Mouse (Mus musculus) CH12.LX (cell line): ENCODE results near the gene Tln2. TPM values are rescaled to one million over a fixed set of nuclear protein-coding genes. Genes with fewer than 3 reads are reported as not detected.

ENCODE experiments used
- DNase-seq: peaks from one replicate; pipeline ENCODE4 v3.0.0-alpha.2; 2013; ENCODE audit errors: extremely low read depth
- H3K27ac ChIP-seq: 2 replicates; pipeline ENCODE4 v1.5.1; 2012; ENCODE audit warnings: low read depth, mild to moderate bottlenecking, control low read depth, moderate library complexity; ENCODE audit not compliant: insufficient read depth
- H3K27me3 ChIP-seq: replicated peaks from 2 replicates; pipeline ENCODE3; 2012; ENCODE audit warnings: inconsistent platforms
- H3K36me3 ChIP-seq, 2 experiments: replicated peaks in 1 of 2; 2 replicates each; pipeline versions ENCODE3 to v1.6.1; 2012; ENCODE audit warnings: inconsistent platforms in 1 of 2, low read length in 1 of 2, mild to moderate bottlenecking in 1 of 2, mixed read lengths in 1 of 2, moderate library complexity in 1 of 2; ENCODE audit not compliant: control insufficient read depth in 1 of 2, insufficient read depth in 1 of 2
- H3K4me1 ChIP-seq, 2 experiments: 2 replicates each; pipeline ENCODE4 v1.6.1; 2012; ENCODE audit warnings: inconsistent platforms in 1 of 2, moderate library complexity in 1 of 2; ENCODE audit not compliant: insufficient read depth in 2 of 2, control insufficient read depth in 1 of 2
- H3K4me2 ChIP-seq: 2 replicates; pipeline ENCODE4 v1.6.1; 2012; ENCODE audit warnings: low read depth, mild to moderate bottlenecking, control low read depth; ENCODE audit not compliant: poor library complexity, insufficient read depth, severe bottlenecking
- H3K4me3 ChIP-seq, 3 experiments: fragments of 150-350 bp in 1 of 3; sonication (generic) in 1 of 3; replicated peaks in 1 of 3; 2 replicates each; pipeline versions ENCODE3 to v1.5.1; 2011 to 2012; ENCODE audit warnings: low read depth in 2 of 3, low read length in 2 of 3, mild to moderate bottlenecking in 2 of 3, moderate library complexity in 2 of 3, control low read depth in 1 of 3, improper control_type of control experiment in 1 of 3, inconsistent platforms in 1 of 3, mixed read lengths in 1 of 3; ENCODE audit not compliant: poor library complexity in 1 of 3
- H3K79me2 ChIP-seq: replicated peaks from 2 replicates; pipeline ENCODE4 v1.6.1; 2012; ENCODE audit warnings: mild to moderate bottlenecking, moderate library complexity; ENCODE audit not compliant: control insufficient read depth, poor library complexity, insufficient read depth, severe bottlenecking; ENCODE audit errors: extremely low read depth
- H3K9ac ChIP-seq: 2 replicates; pipeline ENCODE4 v1.6.1; 2012; ENCODE audit warnings: low read depth, mild to moderate bottlenecking, control low read depth, moderate library complexity; ENCODE audit not compliant: insufficient read depth
- H3K9me3 ChIP-seq: replicated peaks from 2 replicates; pipeline ENCODE3; 2012; ENCODE audit warnings: low read length, inconsistent platforms, mixed read lengths
- CHD1 ChIP-seq: IDR thresholded peaks from 2 replicates; pipeline ENCODE4 v1.6.1; 2012; ENCODE audit warnings: low read depth, low read length, improper control_type of control experiment, inconsistent platforms
- CHD2 ChIP-seq: IDR thresholded peaks from 2 replicates; pipeline ENCODE4 v1.6.1; 2011; ENCODE audit warnings: low read length, improper control_type of control experiment
- CTCF ChIP-seq, 2 experiments: IDR thresholded peaks in 1 of 2; conservative IDR thresholded peaks in 1 of 2; 2 replicates each; pipeline ENCODE4 v1.5.1; 2011 to 2012; ENCODE audit warnings: low read depth in 2 of 2, low read length in 2 of 2, improper control_type of control experiment in 1 of 2, inconsistent platforms in 1 of 2, mild to moderate bottlenecking in 1 of 2, moderate library complexity in 1 of 2
- E2F4 ChIP-seq: IDR thresholded peaks from 2 replicates; pipeline ENCODE4 v1.6.1; 2011; ENCODE audit warnings: low read depth, low read length, improper control_type of control experiment; ENCODE audit not compliant: insufficient replicate concordance
- ELF1 ChIP-seq: IDR thresholded peaks from 2 replicates; pipeline ENCODE4 v1.6.1; 2014; ENCODE audit warnings: low read depth, mild to moderate bottlenecking, inconsistent platforms, low read length, improper control_type of control experiment
- GABPA ChIP-seq: IDR thresholded peaks from 2 replicates; pipeline ENCODE4 v1.6.1; 2012; ENCODE audit warnings: low read depth, low read length, improper control_type of control experiment, inconsistent platforms; ENCODE audit not compliant: insufficient replicate concordance
- HCFC1 ChIP-seq: IDR thresholded peaks from 2 replicates; pipeline ENCODE4 v1.6.1; 2012; ENCODE audit warnings: low read depth, mild to moderate bottlenecking, inconsistent platforms, low read length, improper control_type of control experiment
- IRF4 ChIP-seq: IDR thresholded peaks from 2 replicates; pipeline ENCODE4 v1.6.1; 2014; ENCODE audit warnings: low read depth, mild to moderate bottlenecking, inconsistent platforms, low read length, improper control_type of control experiment
- JUN ChIP-seq: IDR thresholded peaks from 2 replicates; pipeline ENCODE4 v1.6.1; 2011; ENCODE audit warnings: low read depth, mild to moderate bottlenecking, low read length, improper control_type of control experiment, moderate library complexity; ENCODE audit not compliant: insufficient read depth
- KAT2A ChIP-seq: IDR thresholded peaks from 2 replicates; pipeline ENCODE4 v1.6.1; 2012; ENCODE audit warnings: low read length, improper control_type of control experiment, inconsistent platforms; ENCODE audit not compliant: insufficient replicate concordance
- MAX ChIP-seq: IDR thresholded peaks from 2 replicates; pipeline ENCODE4 v1.6.1; 2011; ENCODE audit warnings: low read length, improper control_type of control experiment
- MEF2A ChIP-seq: IDR thresholded peaks from 2 replicates; pipeline ENCODE4 v1.6.1; 2014; ENCODE audit warnings: low read depth, mild to moderate bottlenecking, inconsistent platforms, low read length, improper control_type of control experiment, borderline replicate concordance
- MXI1 ChIP-seq: IDR thresholded peaks from 2 replicates; pipeline ENCODE4 v1.6.1; 2011; ENCODE audit warnings: mild to moderate bottlenecking, low read depth, low read length, improper control_type of control experiment
- MYC ChIP-seq: IDR thresholded peaks from 2 replicates; pipeline ENCODE4 v1.6.1; 2011; ENCODE audit warnings: low read depth, mild to moderate bottlenecking, improper control_type of control experiment, low read length
- NELFE ChIP-seq: IDR thresholded peaks from 2 replicates; pipeline ENCODE4 v1.6.1; 2011; ENCODE audit warnings: low read depth, low read length, improper control_type of control experiment
- NRF1 ChIP-seq: IDR thresholded peaks from 2 replicates; pipeline ENCODE4 v1.6.1; 2014; ENCODE audit warnings: low read depth, mild to moderate bottlenecking, inconsistent platforms, low read length, improper control_type of control experiment, moderate library complexity
- PAX5 ChIP-seq: IDR thresholded peaks from 2 replicates; pipeline ENCODE4 v1.6.1; 2012; ENCODE audit warnings: low read length, inconsistent platforms, mixed read lengths
- POLR2AphosphoS2 ChIP-seq: IDR thresholded peaks from 2 replicates; pipeline ENCODE4 v1.6.1; 2011; ENCODE audit warnings: low read depth, low read length, improper control_type of control experiment
- RAD21 ChIP-seq: IDR thresholded peaks from 2 replicates; pipeline ENCODE4 v1.6.1; 2011; ENCODE audit warnings: low read depth, mild to moderate bottlenecking, low read length, improper control_type of control experiment, moderate library complexity
- RCOR1 ChIP-seq: conservative IDR thresholded peaks from 2 replicates; pipeline ENCODE4 v1.6.1; 2012; ENCODE audit warnings: low read depth, mild to moderate bottlenecking, inconsistent platforms, low read length, improper control_type of control experiment
- SIN3A ChIP-seq: IDR thresholded peaks from 2 replicates; pipeline ENCODE4 v1.6.1; 2012; ENCODE audit warnings: low read length, improper control_type of control experiment, inconsistent platforms
- SMC3 ChIP-seq: IDR thresholded peaks from 2 replicates; pipeline ENCODE4 v1.6.1; 2011; ENCODE audit warnings: low read depth, low read length, improper control_type of control experiment
- TCF12 ChIP-seq: IDR thresholded peaks from 2 replicates; pipeline ENCODE4 v1.6.1; 2014; ENCODE audit warnings: low read depth, mild to moderate bottlenecking, inconsistent platforms, low read length, improper control_type of control experiment
- UBTF ChIP-seq: IDR thresholded peaks from 2 replicates; pipeline ENCODE4 v1.6.1; 2012; ENCODE audit warnings: low read depth, mild to moderate bottlenecking, inconsistent platforms, low read length, improper control_type of control experiment, moderate library complexity
- USF1 ChIP-seq: IDR thresholded peaks from 2 replicates; pipeline ENCODE4 v1.6.1; 2014; ENCODE audit warnings: low read depth, mild to moderate bottlenecking, inconsistent platforms, low read length, improper control_type of control experiment
- USF2 ChIP-seq: conservative IDR thresholded peaks from 2 replicates; pipeline ENCODE4 v1.6.1; 2011; ENCODE audit warnings: low read depth, low read length, improper control_type of control experiment
- ZC3H11A ChIP-seq: IDR thresholded peaks from 2 replicates; pipeline ENCODE4 v1.6.1; 2012; ENCODE audit warnings: low read depth, mild to moderate bottlenecking, inconsistent platforms, low read length, improper control_type of control experiment
- ZKSCAN1 ChIP-seq: IDR thresholded peaks from 2 replicates; pipeline ENCODE4 v1.6.1; 2012; ENCODE audit warnings: low read depth, inconsistent platforms, low read length, improper control_type of control experiment, borderline replicate concordance
- ZMIZ1 ChIP-seq: IDR thresholded peaks from 2 replicates; pipeline ENCODE4 v1.6.1; 2012; ENCODE audit warnings: low read depth, mild to moderate bottlenecking, inconsistent platforms, low read length, improper control_type of control experiment
- dilution Hi-C: fragments of 300-500 bp; cut with MboI; formaldehyde crosslinking; loops from 2 replicates; pipeline ENCODE4 v1.14.3; 2020; ENCODE audit warnings: low sequenced_read_pairs; ENCODE audit not compliant: extremely low pct_unique_long_range_greater_than_20kb, extremely low pct_ligation_motif_present
- in situ Hi-C: fragments of 300-500 bp; cut with MboI; formaldehyde crosslinking; loops from 3 replicates; pipeline ENCODE4 v1.14.3; 2019; ENCODE audit warnings: low sequenced_read_pairs, low pct_ligation_motif_present, low pct_unique_long_range_greater_than_20kb, mixed read lengths
- polyA plus RNA-seq: library from polyadenylated mRNA; unstranded; fragments of >175 nt; gene quantifications from 2 replicates; pipeline ENCODE4 v1.2.1, GENCODE M21; 2012; ENCODE audit warnings: low read depth; ENCODE audit not compliant: insufficient read length
- total RNA-seq, 2 experiments: library from RNA; depleted of rRNA; stranded (reverse); fragments of 300-350 nt in 1 of 2; fragments of >200 nt in 1 of 2; gene quantifications; 2 replicates each; pipeline ENCODE4 v1.2.3; 2012 to 2014

Gene Tln2
- total and polyA plus RNA-seq, 3 experiments = 2.6 to 4.4 (median 4.4) TPM

DNA sequence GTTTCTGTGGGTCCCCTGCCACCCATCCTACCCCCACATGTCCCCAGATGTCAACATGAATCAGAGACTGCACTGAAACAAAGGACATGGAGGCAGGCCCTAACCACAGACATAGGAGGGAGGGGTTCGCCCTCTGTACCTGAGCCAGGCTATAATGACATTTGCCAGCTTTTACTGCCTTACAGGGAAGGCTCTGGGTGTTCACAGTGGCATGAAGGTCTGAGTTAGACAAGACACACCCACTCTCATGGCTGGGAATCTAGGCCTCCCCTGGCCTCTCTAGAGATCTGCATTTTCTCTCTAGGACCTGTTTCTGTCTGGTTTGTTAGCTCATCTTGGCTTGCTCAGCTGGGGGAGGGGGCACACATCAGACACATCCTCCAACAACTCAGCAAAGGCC is 380.8 kb downstream of the Tln2 start:
- TF ChIP-seq UBTF = no peak
- no peak for TF ChIP-seq CTCF (conservative IDR thresholded peaks at IDR 0.05 in 1 of 2, IDR thresholded peaks at IDR 0.05 in 1 of 2; ENCODE audit: low read depth in 2 of 2, low read length in 2 of 2)
- TF ChIP-seq ZMIZ1 = no peak
- no peak for TF ChIP-seq MEF2A
- TF ChIP-seq USF2 = no peak
- no peak for TF ChIP-seq PAX5
- no peak for TF ChIP-seq RAD21
- no peak for TF ChIP-seq TCF12
- TF ChIP-seq JUN = no peak
- no peak for TF ChIP-seq SIN3A
- no peak for TF ChIP-seq CHD2
- no peak for TF ChIP-seq MAX
- no peak for TF ChIP-seq MXI1
- TF ChIP-seq CHD1 = no peak
- no peak for TF ChIP-seq RCOR1
- no peak for TF ChIP-seq IRF4
- TF ChIP-seq SMC3 = no peak
- TF ChIP-seq GABPA = no peak
- no peak for TF ChIP-seq HCFC1
- no peak for TF ChIP-seq POLR2AphosphoS2
- Histone ChIP-seq H3K9me3 (peaks cover 6% of the 10 kb centered on the region), H3K4me2 (no peak overlapping the region), H3K36me3 (no peaks in the 10 kb centered on the region), H3K9ac (no peak overlapping the region), H3K27me3 (no peaks in the 10 kb centered on the region), H3K4me3 (no peak overlapping the region), H3K79me2 (no peaks in the 10 kb centered on the region), H3K27ac (no peak overlapping the region), H3K4me1 (peaks cover 0 to 9% of the 10 kb centered on the region in 2 experiments; a peak in 2 of 4 replicates)
- in situ Hi-C loops = no loop called here
- dilution Hi-C loops = no loop called here
- no peak for DNase-seq

DNA sequence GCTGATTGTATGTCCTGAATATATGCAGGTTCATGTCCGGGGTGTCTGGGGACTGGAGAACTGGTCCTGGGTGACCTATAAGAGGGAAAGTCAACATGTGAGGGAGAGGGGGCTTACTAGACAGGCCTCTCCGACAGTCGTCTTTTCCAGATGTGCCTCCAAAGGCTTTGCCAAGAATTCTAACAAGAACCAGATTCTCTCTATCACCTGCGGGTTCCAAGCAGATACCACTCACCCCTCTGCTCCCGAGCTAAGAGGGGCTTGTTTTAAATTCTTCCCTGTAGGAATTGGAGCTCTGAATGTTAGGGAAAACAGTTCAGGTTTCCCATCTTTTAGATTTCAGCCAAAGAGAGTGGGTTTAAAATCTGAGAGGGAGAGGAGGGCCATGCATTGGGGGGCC is 381.3 kb downstream of the Tln2 start:
- no peak overlapping the region for H3K9ac ChIP-seq
- DNase-seq = no peak
- H3K4me1 ChIP-seq = peaks cover 0 to 9% of the 10 kb centered on the region in 2 experiments; a peak in 2 of 4 replicates
- TF ChIP-seq TCF12 (no peak), ZKSCAN1 (no peak), USF1 (no peak), CTCF (conservative IDR thresholded peaks at IDR 0.05 in 1 of 2, IDR thresholded peaks at IDR 0.05 in 1 of 2; ENCODE audit: low read depth in 2 of 2, low read length in 2 of 2) (no peak), UBTF (no peak), ZC3H11A (no peak), NELFE (no peak), POLR2AphosphoS2 (no peak), MEF2A (no peak), E2F4 (no peak), MXI1 (no peak), ELF1 (no peak), MYC (no peak), KAT2A (no peak), CHD2 (no peak), RCOR1 (no peak), RAD21 (no peak), NRF1 (no peak), CHD1 (no peak), SIN3A (no peak)
- no peak overlapping the region for H3K27ac ChIP-seq
- no peaks in the 10 kb centered on the region for H3K27me3 ChIP-seq
- H3K4me2 ChIP-seq = no peak overlapping the region
- H3K36me3 ChIP-seq = no peaks in the 10 kb centered on the region
- H3K79me2 ChIP-seq = no peaks in the 10 kb centered on the region
- in situ Hi-C loops (no loop called here), dilution Hi-C loops (no loop called here)
- H3K9me3 ChIP-seq = peaks cover 8% of the 10 kb centered on the region
- no peak overlapping the region for H3K4me3 ChIP-seq
